Mouse (Mus musculus): ENCODE results near the gene Lrrc75b. TPM values are rescaled to one million over a fixed set of nuclear protein-coding genes. Genes with fewer than 3 reads are reported as not detected.
"Not testable (repeated sequence)": the region's sequence is repeated elsewhere in the genome, so short reads cannot be mapped to it uniquely, and the experiment has no call there.

Gene Lrrc75b
- total RNA-seq, 2 experiments from 2014 or later = 10.3 to 12.9 TPM

- DNase-seq (ENCODE audit: low spot score in 2 of 2) = no peak
Observed at GRCm38 (mm10) chr10:75568441-75568840, 8.3 kb upstream of the Lrrc75b start.

DNA sequence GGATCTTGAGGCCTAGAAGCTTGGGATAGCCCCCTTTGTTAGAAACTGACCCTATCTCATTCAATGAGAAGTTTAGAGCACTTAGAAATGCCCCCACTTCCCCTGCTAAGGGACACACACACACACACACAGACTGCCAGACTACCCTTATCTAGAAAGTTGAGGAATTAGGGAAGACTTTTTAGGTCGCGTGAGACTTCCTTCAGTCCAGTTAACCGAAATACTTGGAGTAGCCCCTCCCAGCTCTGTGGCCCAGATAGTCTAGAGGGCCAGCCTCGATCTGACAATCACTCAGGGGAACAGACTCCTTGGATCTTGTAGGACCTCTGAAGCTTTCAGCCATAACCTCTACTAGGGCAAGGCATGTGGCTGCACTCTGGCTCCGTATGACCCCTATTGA is 7.9 kb upstream of the Lrrc75b start:
- no peak for DNase-seq (ENCODE audit: low spot score in 2 of 2)

GRCm38 (mm10) chr10:75566765-75567164 is 6.6 kb upstream of the Lrrc75b start:
- DNase-seq (ENCODE audit: low spot score in 2 of 2) = not testable (repeated sequence)

- DNase-seq (ENCODE audit: low spot score in 2 of 2) = no peak
Observed at GRCm38 (mm10) chr10:75566321-75566720, 6.2 kb upstream of the Lrrc75b start.

DNA sequence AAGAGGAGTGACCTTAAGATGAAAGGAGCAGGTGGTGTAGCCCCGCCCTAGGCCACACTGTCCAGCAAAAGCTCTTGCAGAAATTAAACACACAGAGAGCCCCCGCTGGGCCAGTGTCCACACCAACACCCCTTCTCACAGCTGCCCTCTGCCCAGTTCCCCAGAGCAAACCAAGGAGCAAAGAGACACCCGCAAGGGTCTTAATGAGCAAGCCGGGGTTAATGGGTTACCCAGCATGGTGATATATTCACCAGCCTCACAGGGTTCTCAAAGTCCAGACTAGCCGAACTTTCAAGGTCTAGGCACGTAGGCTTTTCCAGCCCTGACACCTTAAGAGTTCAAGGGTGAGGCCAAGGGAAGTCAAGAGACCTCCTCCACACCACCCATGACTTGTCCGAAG is 5.8 kb upstream of the Lrrc75b start:
- no peak for DNase-seq (ENCODE audit: low spot score in 2 of 2)

DNA sequence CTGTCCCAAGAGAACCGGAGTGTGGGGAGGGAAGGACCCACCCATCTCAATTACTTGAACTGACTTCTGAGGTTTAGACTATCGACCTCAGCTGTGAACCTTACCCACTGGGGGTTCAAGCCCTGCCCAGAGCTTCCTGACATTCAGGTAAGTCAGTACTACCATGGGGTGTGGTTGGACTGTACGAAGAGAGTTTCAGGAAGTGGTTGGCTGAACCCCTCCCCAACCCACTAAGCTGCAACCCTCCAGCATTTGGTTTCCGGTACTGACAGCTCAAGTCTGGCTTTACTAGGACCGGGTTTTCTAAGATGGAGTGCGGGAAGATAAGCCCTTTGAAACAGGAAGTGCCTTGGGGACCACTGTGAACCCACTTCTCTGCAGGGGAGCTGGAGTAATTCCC is 5.3 kb upstream of the Lrrc75b start:
- no peak for DNase-seq (ENCODE audit: low spot score in 2 of 2)

DNA sequence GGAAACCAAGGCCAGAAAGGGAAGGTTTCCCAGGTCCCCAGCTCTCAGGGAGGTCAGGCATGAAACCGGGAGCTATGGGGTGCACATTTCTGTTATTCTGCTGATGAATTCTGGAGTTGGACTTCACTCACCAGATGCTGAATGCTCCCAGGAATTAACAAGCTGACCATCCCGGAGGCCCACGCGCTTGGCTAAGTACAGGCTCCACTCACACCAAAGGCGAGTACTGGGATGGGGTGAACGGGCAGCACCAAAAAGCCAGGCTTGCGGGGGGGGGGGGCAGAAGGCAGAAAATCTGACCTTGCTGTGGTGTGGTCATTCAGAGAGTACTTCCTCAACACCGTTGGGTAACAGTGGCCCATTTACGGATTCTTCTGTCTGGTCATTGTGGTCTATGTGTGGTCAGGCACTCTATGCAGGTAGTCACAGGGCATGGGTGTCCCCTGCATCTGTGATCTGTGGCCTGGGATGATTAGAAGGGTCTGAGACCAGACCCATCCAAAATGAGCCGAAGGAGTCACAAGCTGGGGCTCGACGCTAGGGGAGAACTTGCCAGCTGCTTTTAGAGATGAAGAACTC is 4.6 kb upstream of the Lrrc75b start:
- no peak for DNase-seq (ENCODE audit: low spot score in 2 of 2)

GRCm38 (mm10) chr10:75562596-75562995 is 2.5 kb upstream of the Lrrc75b start:
- DNase-seq (ENCODE audit: low spot score in 2 of 2) = no peak

DNA sequence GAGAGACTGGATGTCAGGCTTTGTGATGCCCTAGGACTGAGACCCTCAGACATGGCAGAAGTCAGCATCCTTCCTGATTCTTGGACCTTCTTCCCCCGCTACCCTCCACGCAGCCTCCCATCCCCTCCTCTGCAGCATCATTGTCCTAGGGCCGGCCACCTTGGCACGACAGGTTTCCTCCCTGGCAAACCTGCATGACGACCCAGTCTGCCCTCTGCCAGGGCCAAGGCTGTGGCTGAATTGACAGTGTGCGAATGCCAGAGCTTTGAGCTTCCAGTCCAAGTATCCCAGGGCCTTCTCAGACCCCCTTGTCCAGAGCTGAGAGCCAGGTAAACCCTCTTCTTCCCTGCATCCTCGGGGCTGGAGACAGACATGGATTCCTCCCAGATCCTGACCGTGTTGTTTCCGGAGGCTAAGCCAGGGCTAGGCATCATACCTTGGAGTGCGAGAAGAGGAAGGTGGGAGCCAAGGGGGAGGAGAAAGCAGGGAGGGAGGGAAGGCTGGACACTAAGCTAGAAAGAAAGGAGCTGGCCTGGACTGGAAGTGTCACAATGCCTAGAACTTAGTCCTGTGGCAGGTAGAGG is 1.0 kb upstream of the Lrrc75b start, which contains the start of gene Ggt1:
Gene Ggt1 (plus strand): TSS at position 534 of the 584 bp plus-strand sequence.
- no peak for DNase-seq (ENCODE audit: low spot score in 2 of 2)

GRCm38 (mm10) chr10:75560549-75560899 is 394 bp upstream of the Lrrc75b start:
- DNase-seq (ENCODE audit: low spot score in 2 of 2) = no peak

DNA sequence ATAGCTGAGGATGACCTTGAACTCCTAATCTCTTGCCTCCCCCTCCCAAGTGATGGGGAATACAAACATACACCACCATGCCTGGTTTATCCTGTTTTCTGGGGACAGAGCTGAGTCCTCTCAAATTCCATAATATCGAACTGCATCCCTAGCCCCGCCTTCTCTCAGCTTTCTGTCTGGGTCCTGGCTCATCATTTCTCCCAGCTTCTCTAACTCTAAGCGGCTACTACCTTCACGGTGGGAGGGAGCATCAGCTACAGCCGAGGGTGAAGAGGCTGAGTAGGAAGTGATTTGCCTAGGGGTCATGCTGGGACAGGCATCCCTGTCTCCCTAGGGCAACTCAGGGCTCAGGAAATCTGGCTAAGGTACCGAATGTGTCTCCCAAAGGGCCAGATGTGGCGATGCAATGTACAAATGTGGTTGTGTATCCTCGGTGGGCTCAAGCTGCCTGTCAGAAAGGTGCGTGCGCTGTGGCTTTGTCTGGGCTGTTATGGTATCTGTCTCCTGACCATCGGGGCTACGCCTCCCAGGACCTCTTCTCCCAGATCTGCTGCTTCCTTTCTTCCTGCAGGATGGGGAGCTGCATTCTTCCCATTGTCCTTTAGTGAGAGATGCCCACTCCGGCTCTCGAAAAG is 972 bp downstream of the Lrrc75b start:
- DNase-seq (ENCODE audit: low spot score in 2 of 2) = no peak

- no peak for DNase-seq (ENCODE audit: low spot score in 2 of 2)
Observed at GRCm38 (mm10) chr10:75558515-75558914, 1.6 kb downstream of the Lrrc75b start.

- peak; percentile 66 to 84 for DNase-seq (ENCODE audit: low spot score in 2 of 2)
Observed at GRCm38 (mm10) chr10:75556026-75556425, 4.1 kb downstream of the Lrrc75b start.

DNA sequence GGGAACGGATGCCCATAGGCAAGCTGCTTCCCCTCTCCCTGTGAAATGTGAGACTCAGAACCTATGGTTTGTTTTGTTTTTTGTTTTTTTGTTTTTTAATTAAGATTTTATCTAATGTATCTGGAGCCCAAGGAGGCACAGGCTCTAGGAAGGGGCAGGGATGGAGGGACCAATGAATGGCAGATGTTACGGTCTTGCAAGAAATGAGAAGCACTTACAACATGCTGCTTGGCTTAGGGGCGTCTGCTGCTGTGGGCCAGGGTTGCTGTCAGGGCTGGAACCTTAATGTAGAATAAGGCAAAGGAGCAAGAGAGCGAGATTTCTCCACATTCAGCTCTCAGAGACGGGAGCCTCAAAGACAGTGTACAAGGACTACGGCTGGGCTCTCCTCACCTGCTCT is 4.6 kb downstream of the Lrrc75b start:
- no peak for DNase-seq (ENCODE audit: low spot score in 2 of 2)

DNA sequence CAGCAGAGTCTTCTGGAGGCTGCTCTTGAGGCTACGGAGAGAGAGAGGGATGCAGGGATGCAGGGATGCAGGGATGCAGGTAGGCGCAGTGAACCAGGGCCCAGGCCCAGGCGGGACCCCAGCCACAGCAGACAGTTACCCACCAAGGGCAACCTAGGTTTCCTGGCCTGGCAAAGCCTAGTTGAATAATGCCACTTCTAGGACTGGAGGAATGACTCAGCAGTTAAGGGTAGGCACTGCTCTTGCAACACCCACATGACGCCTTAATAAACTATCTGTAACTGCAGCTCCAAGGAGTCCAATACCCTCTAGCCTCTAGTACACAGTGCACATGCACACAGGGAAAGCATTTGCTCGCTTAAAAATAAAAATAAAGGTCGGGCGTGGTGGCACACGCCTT is 6.0 kb downstream of the Lrrc75b start:
- no peak for DNase-seq (ENCODE audit: low spot score in 2 of 2)

GRCm38 (mm10) chr10:75552701-75553450 is 7.3 kb downstream of the Lrrc75b start:
- DNase-seq (ENCODE audit: low spot score in 2 of 2) = no peak

- no peak for DNase-seq (ENCODE audit: low spot score in 2 of 2)
Observed at GRCm38 (mm10) chr10:75552106-75552505, 8.0 kb downstream of the Lrrc75b start.

GRCm38 (mm10) chr10:75551175-75551574 is 9.0 kb downstream of the Lrrc75b start:
- DNase-seq (ENCODE audit: low spot score in 2 of 2) = no peak

- DNase-seq (ENCODE audit: low spot score in 2 of 2) = no peak
Observed at GRCm38 (mm10) chr10:75549886-75550285, 10.2 kb downstream of the Lrrc75b start.

DNA sequence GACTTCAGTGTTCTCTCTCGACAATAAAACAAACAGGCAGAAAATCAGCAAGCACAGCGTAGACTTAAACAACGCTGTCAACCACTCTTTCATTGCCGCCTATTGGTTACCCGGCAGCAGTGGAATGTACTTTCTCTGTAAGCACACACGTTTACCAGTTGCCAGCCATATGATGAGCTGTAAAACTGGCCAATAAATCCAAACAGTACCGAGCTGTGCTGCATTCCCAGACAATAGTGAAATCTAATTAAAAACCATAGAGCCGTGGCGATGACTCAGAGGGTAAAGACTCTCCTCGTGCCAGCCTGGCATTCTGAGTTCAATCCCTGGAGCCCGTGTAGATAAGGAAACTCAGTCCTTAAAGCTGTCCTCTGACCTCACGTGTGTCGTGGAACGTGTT is 11.6 kb downstream of the Lrrc75b start:
- peak in 1 of 2 experiments; percentile 29 for DNase-seq (ENCODE audit: low spot score in 2 of 2)

DNA sequence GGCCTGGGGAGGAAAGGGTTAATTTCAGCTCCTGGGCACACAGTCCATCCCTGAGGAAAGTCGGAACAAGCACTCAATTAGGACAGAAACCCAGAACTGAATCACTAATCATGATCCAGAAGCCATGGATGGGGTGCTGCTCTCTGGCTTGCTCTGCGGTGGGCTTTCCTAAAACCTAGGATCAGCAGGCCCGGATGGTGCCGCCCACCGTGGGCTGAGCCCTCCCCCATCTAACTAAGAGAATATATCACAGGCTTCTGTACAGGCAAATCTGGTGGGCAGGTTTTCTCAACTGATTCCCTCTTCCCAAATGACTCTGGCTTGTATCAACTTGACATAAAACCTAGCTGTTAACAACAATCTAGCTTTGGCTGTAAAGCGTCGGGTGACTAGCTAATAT is 12.2 kb downstream of the Lrrc75b start:
- DNase-seq (ENCODE audit: low spot score in 2 of 2) = no peak

DNA sequence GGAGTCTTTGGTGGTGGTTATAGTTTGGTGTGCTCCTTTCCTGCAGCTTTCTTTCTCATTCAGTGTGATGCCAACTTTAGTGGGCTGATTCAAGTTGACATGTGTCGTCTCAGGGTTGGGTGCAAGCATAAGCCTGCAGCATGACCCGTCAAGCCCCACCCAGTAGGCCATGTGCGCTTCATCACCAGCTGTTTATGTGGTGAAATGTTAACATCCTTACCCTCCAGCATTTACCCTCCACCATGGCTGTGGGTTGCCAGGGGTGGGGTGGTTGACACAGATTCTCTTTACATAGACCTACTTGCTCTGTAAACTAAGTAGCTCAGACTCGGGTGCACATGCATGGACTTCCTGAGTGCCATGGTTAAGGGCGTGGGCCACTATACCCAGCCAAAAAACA is 24.0 kb downstream of the Lrrc75b start:
- no peak for DNase-seq (ENCODE audit: low spot score in 2 of 2)

Data from layer of hippocampus, adult 18-20 months (tissue).